ENCODE assay signal across 8 mouse cellular contexts in the genomic region with DNA sequence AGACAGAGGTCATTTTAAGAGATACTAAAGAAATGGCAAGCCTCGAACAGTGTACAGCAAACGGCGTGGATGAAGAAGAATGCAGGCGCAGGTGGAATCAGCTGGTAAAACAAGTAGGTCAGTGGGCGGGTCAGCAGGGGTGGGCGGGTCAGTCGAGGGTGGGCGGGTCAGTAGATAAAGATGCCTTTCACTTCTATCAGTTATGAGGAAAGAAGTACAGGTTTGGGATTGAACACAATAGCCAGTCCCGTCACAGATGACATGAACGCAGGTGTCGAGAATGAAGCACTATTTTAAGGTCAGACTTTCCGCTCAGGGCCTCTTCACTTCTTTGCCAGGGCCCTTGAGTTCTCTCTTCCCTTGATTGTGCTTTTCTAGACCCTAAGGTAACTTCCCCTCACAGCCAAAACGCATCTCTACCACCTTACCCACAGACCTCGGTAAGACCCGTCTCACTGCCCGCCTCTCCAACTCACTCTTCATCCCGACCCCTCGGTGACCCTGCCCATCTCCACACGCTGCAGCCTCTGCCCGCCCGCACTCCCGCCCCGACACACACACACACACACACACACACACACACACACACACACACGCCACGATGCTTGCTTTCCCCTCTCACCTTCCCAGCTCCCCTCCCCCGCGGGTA. TPM values are rescaled to one million over a fixed set of nuclear protein-coding genes. Genes with fewer than 3 reads are reported as not detected.
DNase-seq lines count a peak whose midpoint lies in the region; ATAC-seq and TF ChIP-seq lines count a peak whose summit lies in the region.

No protein-coding gene starts in this region.

- 3% methylated on average over 27 of the region's 27 CpGs for WGBS in cerebellum, adult 2 months
- WGBS in forebrain, embryonic 14.5 days = 10% methylated on average over 23 of the region's 27 CpGs

- H3K4me2 ChIP-seq in forebrain, embryonic 14.5 days (ENCODE audit: low read length) = peak overlapping the region; percentile 48

- H3K27me3 ChIP-seq in cerebellum, adult 2 months (ENCODE audit: control insufficient read depth, insufficient read depth, low read length) = no peaks in the 10 kb centered on the region
- no peaks in the 10 kb centered on the region for H3K27me3 ChIP-seq in C2C12 (ENCODE audit: control insufficient read depth, insufficient read depth, insufficient read length)
- no peaks in the 10 kb centered on the region for H3K27me3 ChIP-seq in forebrain, embryonic 14.5 days (replicated peaks; ENCODE audit: control insufficient read depth, insufficient read depth, low read length)

- H3K4me3 ChIP-seq in cerebellum, adult 2 months (replicated peaks; ENCODE audit: insufficient read depth, low read depth, low read length) = peak overlapping the region; percentile 65
- H3K4me3 ChIP-seq in C2C12 (ENCODE audit: insufficient read depth, poor library complexity, severe bottlenecking) = peak overlapping the region; percentile 51
- H3K4me3 ChIP-seq in forebrain, embryonic 14.5 days (ENCODE audit: low read depth, low read length) = peak overlapping the region; percentile 53

- peak overlapping the region; percentile 2; the same call in 1 of the 2 replicates for H3K27ac ChIP-seq in cerebellum, adult 2 months (ENCODE audit: insufficient read depth, low read length)
- no peak overlapping the region for H3K27ac ChIP-seq in forebrain, embryonic 14.5 days (ENCODE audit: low read depth, low read length)

- peaks cover 1% of the 10 kb centered on the region for H3K79me3 ChIP-seq in C2C12 (ENCODE audit: low read depth)

- peak overlapping the region; percentile 74 for H3K9ac ChIP-seq in forebrain, embryonic 14.5 days (ENCODE audit: low read length)

- TF ChIP-seq POLR2A in cerebellum, adult 2 months (IDR thresholded peaks at IDR 0.05; ENCODE audit: borderline replicate concordance, insufficient read depth, low read length) = no peak

- H3K36me3 ChIP-seq in C2C12 (ENCODE audit: control insufficient read depth, insufficient read depth) = no peaks in the 10 kb centered on the region
- 0 out of 2 replicates have a peak, but pooled peaks cover under 1% of the 10 kb centered on the region for H3K36me3 ChIP-seq in forebrain, embryonic 14.5 days (ENCODE audit: control insufficient read depth, insufficient read depth, low read length)

- DNase-seq in cerebellum, adult 2 months = no peak
- DNase-seq in cerebellum, adult 9-10 months = no peak
- peak; percentile 31 for DNase-seq in forebrain, embryonic 14.5 days (ENCODE audit: low spot score)
- peak; percentile 61 for DNase-seq in liver
- peak; percentile 52 for DNase-seq in retina, postnatal 1 day
- DNase-seq in urinary bladder, postnatal 10 days (ENCODE audit: low spot score) = no peak

- peaks cover 3% of the 10 kb centered on the region; the same call in 1 of the 2 replicates for H3K4me1 ChIP-seq in cerebellum, adult 2 months (ENCODE audit: control insufficient read depth, insufficient read depth, low read length)
- H3K4me1 ChIP-seq in forebrain, embryonic 14.5 days (ENCODE audit: control insufficient read depth, insufficient read depth, low read length) = peaks cover 9% of the 10 kb centered on the region; the same call in 1 of the 2 replicates

- no peaks in the 10 kb centered on the region for H3K9me3 ChIP-seq in forebrain, embryonic 14.5 days (replicated peaks; ENCODE audit: control insufficient read depth, low read length)

- H3ac ChIP-seq in C2C12 (ENCODE audit: control insufficient read depth, insufficient read length, low read depth) = peak overlapping the region; percentile 74

- TF ChIP-seq CTCF in cerebellum, adult 2 months (IDR thresholded peaks at IDR 0.05; ENCODE audit: borderline replicate concordance, insufficient read depth, low read depth, low read length) = no peak
- no peak for TF ChIP-seq CTCF in C2C12 (IDR thresholded peaks at IDR 0.05; ENCODE audit: control insufficient read depth, insufficient read depth, insufficient read length)

- no peaks in the 10 kb centered on the region for H3K79me2 ChIP-seq in C2C12 (ENCODE audit: control insufficient read depth, insufficient read depth)

- no peak for ATAC-seq in forebrain, embryonic 14.5 days
- ATAC-seq in erythroid progenitor cell, adult 5-6 weeks (replicated peaks; ENCODE audit: low FRiP score, poor library complexity, severe bottlenecking) = no peak

TF ChIP-seq in C2C12, 6 proteins besides CTCF, POLR2A, EP300 and RAD21:
- TF ChIP-seq MAX (IDR thresholded peaks at IDR 0.05) (no peak), MYOG (IDR thresholded peaks at IDR 0.05; ENCODE audit: control insufficient read depth, extremely low read depth, insufficient read length) (no peak), CEBPB (IDR thresholded peaks at IDR 0.05; ENCODE audit: low read depth) (no peak), MYOD1 (IDR thresholded peaks at IDR 0.05; ENCODE audit: control insufficient read depth, insufficient read length, low read depth) (no peak), USF1 (IDR thresholded peaks at IDR 0.05; ENCODE audit: low read depth) (no peak), FOSL1 (IDR thresholded peaks at IDR 0.05; ENCODE audit: insufficient read depth, low read length, poor library complexity, severe bottlenecking) (no peak)
TF ChIP-seq in C2C12: peak in this region for 0.

RNA-seq across cellular contexts. Expression of gene Zscan20, which starts 0.5 kb away (rescaled TPM):
- 4.9 and 5.2 TPM in 2 replicates for polyA plus RNA-seq in cerebellum, adult 2 months (2012; rRNA removed)
- 4.1 TPM for polyA plus RNA-seq in C2C12 (2012; fragmentation: generic; extraction: Trizol)
- 3.3 and 4.2 TPM in 2 replicates for polyA plus RNA-seq in forebrain, embryonic 14.5 days (2014; fragmentation: Nextera tagmentation; extraction: Ambion mirVana)
- total RNA-seq in erythroid progenitor cell, adult 5-6 weeks (2015; ENCODE audit: low replicate concordance) = 1.1 and 1.3 TPM in 2 replicates
- 0.77 TPM in 1 of 2 replicates, not detected in the other for total RNA-seq in erythroid progenitor cell, adult 5-6 weeks (2017; ENCODE audit: low replicate concordance)

RNA-seq across cellular contexts. Expression of gene Tlr12, which starts 9.0 kb away (rescaled TPM):
- 0.49 and 0.52 TPM in 2 replicates for polyA plus RNA-seq in cerebellum, adult 2 months (2012; rRNA removed)
- polyA plus RNA-seq in C2C12 (2012; fragmentation: generic; extraction: Trizol) = not detected
- polyA plus RNA-seq in forebrain, embryonic 14.5 days (2014; fragmentation: Nextera tagmentation; extraction: Ambion mirVana) = 0.83 and 0.91 TPM in 2 replicates
- total RNA-seq in erythroid progenitor cell, adult 5-6 weeks (2015; ENCODE audit: low replicate concordance) = not detected in 2 replicates
- total RNA-seq in erythroid progenitor cell, adult 5-6 weeks (2017; ENCODE audit: low replicate concordance) = 1.7 TPM in 1 of 2 replicates, not detected in the other

RNA-seq across cellular contexts. Expression of gene Phc2, which starts 45.1 kb away (rescaled TPM):
- 133 and 144 TPM in 2 replicates for polyA plus RNA-seq in cerebellum, adult 2 months (2012; rRNA removed)
- polyA plus RNA-seq in C2C12 (2012; fragmentation: generic; extraction: Trizol) = 205 TPM
- polyA plus RNA-seq in forebrain, embryonic 14.5 days (2014; fragmentation: Nextera tagmentation; extraction: Ambion mirVana) = 33.1 and 35.3 TPM in 2 replicates
- total RNA-seq in erythroid progenitor cell, adult 5-6 weeks (2015; ENCODE audit: low replicate concordance) = 16.3 and 26.7 TPM in 2 replicates
- total RNA-seq in erythroid progenitor cell, adult 5-6 weeks (2017; ENCODE audit: low replicate concordance) = 2.6 and 7.8 TPM in 2 replicates

Comparison
In these comparisons a context has a peak if more than half of its experiments do, and no peak if none do; other contexts are left out.
1. DNase-seq: peak in forebrain, embryonic 14.5 days (single experiment), liver (single experiment) and retina, postnatal 1 day (single experiment); none in cerebellum, adult 2 months (0 of 2), cerebellum, adult 9-10 months (single experiment) and urinary bladder, postnatal 10 days (single experiment).
2. Peak in every context shown above with its lines, with median percentiles within 50 percentile points of each other: H3K4me3 ChIP-seq.